Mouse (Mus musculus) limb, embryonic 13.5 days (tissue): ENCODE measurements around the gene Ctnna3. TPM values are rescaled to one million over a fixed set of nuclear protein-coding genes. Genes with fewer than 3 reads are reported as not detected.
"Not testable (repeated sequence)": the region's sequence is repeated elsewhere in the genome, so short reads cannot be mapped to it uniquely, and the experiment has no call there.

Experiments
- ATAC-seq: fragments of 200-750 bp; cut with Nextera tagmentation; 2 replicates; pipeline ENCODE4 v1.8.0; 2017; ENCODE audit warnings: low read depth, moderate number of reproducible peaks, moderate TSS enrichment; ENCODE audit not compliant: low FRiP score
- H3K27ac ChIP-seq: fragments of 300-500 bp; sonication (generic); 2 replicates; pipeline ENCODE4 v1.5.1; 2015; ENCODE audit warnings: inconsistent platforms, mild to moderate bottlenecking, moderate library complexity
- H3K27me3 ChIP-seq: fragments of 300-500 bp; sonication (generic); 2 replicates; pipeline ENCODE4 v1.6.1; 2015; ENCODE audit warnings: mild to moderate bottlenecking, inconsistent platforms
- H3K36me3 ChIP-seq: fragments of 300-500 bp; sonication (generic); 2 replicates; pipeline ENCODE4 v1.6.1; 2015; ENCODE audit warnings: inconsistent platforms, mild to moderate bottlenecking, moderate library complexity
- H3K4me1 ChIP-seq: fragments of 300-500 bp; sonication (generic); 2 replicates; pipeline ENCODE4 v1.6.1; 2015; ENCODE audit warnings: inconsistent platforms
- H3K4me2 ChIP-seq: fragments of 300-500 bp; sonication (generic); replicated peaks from 2 replicates; pipeline ENCODE4 v1.6.1; 2015; ENCODE audit warnings: inconsistent platforms, mild to moderate bottlenecking, moderate library complexity
- H3K4me3 ChIP-seq: fragments of 300-500 bp; sonication (generic); 2 replicates; pipeline ENCODE4 v1.5.1; 2015; ENCODE audit warnings: moderate library complexity, mild to moderate bottlenecking, inconsistent platforms
- H3K9ac ChIP-seq: fragments of 300-500 bp; sonication (generic); 2 replicates; pipeline ENCODE4 v1.6.1; 2015; ENCODE audit warnings: mild to moderate bottlenecking, inconsistent platforms
- H3K9me3 ChIP-seq: fragments of 300-500 bp; sonication (generic); 2 replicates; pipeline ENCODE4 v1.6.1; 2016; ENCODE audit warnings: inconsistent platforms
- WGBS: fragments of 180-500 bp; shearing (Covaris S2); methylation state at CpG from one replicate; pipeline ENCODE4 v1.1.7; 2015; 5-methylcytosine and 5-hydroxymethylcytosine counted together
- polyA plus RNA-seq: library from polyadenylated mRNA; unstranded; fragments of >200 nt; fragmentation: Nextera tagmentation; extraction: Ambion mirVana; gene quantifications from 2 replicates; pipeline ENCODE4 v1.2.1, GENCODE M21; 2015

Gene Ctnna3
- polyA plus RNA-seq, 1 experiment from 2014 or later, result 0.75 TPM

DNA sequence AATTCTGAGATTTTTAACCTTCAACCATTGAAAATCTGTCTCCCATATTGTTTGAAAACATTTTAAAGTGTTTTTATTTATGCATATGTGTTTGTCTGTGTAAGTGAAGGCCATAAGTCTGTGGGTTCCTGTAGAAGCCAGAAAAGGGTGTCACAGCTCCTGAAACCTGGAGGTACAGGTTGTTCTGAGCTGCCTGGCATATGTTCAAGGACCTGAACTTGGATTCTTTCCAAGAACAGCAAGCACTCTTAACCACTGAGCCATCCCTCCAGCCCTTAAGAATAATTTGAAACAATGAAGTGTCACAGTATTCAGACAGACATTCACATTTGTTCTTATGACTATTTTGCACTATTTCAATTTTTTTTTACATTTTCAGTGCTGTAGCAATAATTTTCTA is 1528.5 kb downstream of the Ctnna3 start:
- no peak overlapping the region for H3K27ac ChIP-seq
- H3K27me3 ChIP-seq, result no peaks in the 10 kb centered on the region
- no peak for ATAC-seq
- no peaks in the 10 kb centered on the region for H3K36me3 ChIP-seq
- no peak overlapping the region for H3K9ac ChIP-seq
- H3K9me3 ChIP-seq, result no peaks in the 10 kb centered on the region
- no peak overlapping the region for H3K4me2 ChIP-seq
- H3K4me3 ChIP-seq, result no peak overlapping the region
- H3K4me1 ChIP-seq, result no peaks in the 10 kb centered on the region

DNA sequence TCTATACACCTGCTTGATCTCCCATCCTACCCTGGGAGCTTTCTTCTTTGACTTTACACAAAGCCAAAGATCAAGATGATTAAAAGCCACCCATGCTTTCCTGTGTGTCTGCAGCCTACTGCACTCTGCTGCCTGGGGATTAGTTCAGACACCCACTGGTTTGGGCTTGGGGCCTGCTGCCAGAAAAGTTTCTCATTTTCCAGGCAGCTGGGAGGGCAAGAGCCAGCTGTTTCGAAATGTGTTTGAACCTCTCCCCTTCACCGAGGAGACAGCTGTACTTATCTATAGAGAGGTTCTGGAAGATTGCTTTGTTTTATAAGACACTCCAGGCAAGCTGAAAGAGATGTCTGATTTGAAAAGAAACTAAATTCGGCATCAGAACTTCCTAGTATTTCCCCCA is 1563.0 kb downstream of the Ctnna3 start:
- 61% methylated on average over 3 of the region's 3 CpGs for WGBS
- H3K4me1 ChIP-seq, result no peaks in the 10 kb centered on the region
- H3K27ac ChIP-seq, result no peak overlapping the region
- no peak for ATAC-seq
- no peaks in the 10 kb centered on the region for H3K9me3 ChIP-seq
- H3K9ac ChIP-seq, result no peak overlapping the region
- H3K36me3 ChIP-seq, result no peaks in the 10 kb centered on the region
- no peaks in the 10 kb centered on the region for H3K27me3 ChIP-seq
- H3K4me3 ChIP-seq, result no peak overlapping the region
- no peak overlapping the region for H3K4me2 ChIP-seq

DNA sequence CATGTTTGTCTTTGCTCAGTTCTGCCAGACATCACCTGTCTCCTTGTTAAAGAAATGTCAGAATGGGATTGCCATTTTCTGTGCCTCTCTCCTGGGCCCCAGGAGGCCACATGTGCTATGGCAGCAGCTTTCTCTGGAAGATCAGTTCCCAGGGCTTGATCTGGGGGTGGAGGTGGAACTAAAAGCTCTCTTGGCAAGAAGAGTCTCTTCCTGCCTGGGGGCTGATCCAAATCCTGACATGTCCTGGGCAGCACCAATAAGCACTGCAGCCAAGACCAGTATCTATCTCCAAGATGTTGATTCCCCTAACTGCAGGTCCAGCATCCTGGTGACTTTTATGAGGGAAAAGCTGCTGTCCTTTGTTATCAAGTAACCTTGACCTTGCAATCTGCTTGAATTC is 1583.6 kb downstream of the Ctnna3 start:
- Histone ChIP-seq H3K9ac (no peak overlapping the region), H3K4me2 (no peak overlapping the region), H3K36me3 (no peaks in the 10 kb centered on the region), H3K4me1 (no peaks in the 10 kb centered on the region), H3K27me3 (no peaks in the 10 kb centered on the region), H3K9me3 (no peaks in the 10 kb centered on the region), H3K4me3 (no peak overlapping the region), H3K27ac (no peak overlapping the region)
- ATAC-seq, result no peak

DNA sequence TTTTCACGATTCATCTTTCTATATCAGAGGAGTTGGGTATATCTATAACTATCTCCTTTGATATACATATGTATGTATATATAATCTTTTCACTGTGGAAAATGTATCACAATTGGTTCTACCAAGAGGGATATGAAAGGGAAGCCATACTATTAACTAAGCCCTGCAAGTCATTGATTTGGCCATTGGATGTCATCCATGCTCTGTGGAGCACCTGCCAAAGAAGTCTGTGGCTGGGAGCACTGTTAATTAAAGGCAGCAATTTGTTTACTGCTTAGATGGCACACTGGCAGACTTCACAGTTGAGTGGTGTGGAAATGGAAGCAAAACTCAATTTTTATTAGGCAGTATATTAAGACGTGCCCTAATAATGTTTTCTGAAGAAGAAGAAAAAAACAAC is 1592.8 kb downstream of the Ctnna3 start:
- Histone ChIP-seq H3K4me3 (no peak overlapping the region), H3K27me3 (no peaks in the 10 kb centered on the region), H3K4me1 (no peaks in the 10 kb centered on the region), H3K36me3 (no peaks in the 10 kb centered on the region), H3K27ac (no peak overlapping the region), H3K9me3 (no peaks in the 10 kb centered on the region), H3K4me2 (no peak overlapping the region), H3K9ac (no peak overlapping the region)
- WGBS, result 87% methylated on average over 2 of the region's 2 CpGs
- ATAC-seq, result no peak

DNA sequence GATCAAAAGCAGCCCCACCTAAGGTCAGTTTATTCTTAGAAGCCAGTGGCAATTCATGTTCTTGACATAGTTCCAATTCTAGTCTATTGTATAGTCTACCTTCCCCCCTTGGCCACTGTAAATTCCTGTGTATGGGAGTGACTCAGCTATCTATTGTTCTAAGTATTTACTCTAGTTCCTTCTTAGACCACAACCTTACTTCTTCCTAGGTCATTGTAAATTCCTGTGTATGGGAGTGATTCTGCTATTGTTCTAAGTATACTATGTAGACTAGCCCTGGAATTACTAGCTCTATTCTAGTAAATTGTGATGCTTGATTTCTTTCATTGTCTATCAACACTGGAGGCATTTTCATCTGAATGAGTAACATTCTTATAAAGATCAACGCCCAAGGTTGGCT is 1603.6 kb downstream of the Ctnna3 start:
- H3K27me3 ChIP-seq, H3K4me3 ChIP-seq, H3K4me1 ChIP-seq, H3K4me2 ChIP-seq, H3K36me3 ChIP-seq, H3K9ac ChIP-seq, ATAC-seq, H3K9me3 ChIP-seq, H3K27ac ChIP-seq: not testable (repeated sequence)
- WGBS, result 77% methylated on average over 1 of the region's 1 CpGs

Other genes with a start within 250 kb of the Ctnna3 start
- 2.6 TPM in 2 replicates for gene Mypn, start 226.1 kb upstream of the Ctnna3 start, polyA plus RNA-seq
- gene Herc4, start 186.3 kb upstream of the Ctnna3 start, polyA plus RNA-seq, result 37.8 and 38.7 TPM in 2 replicates
- 6.5 and 7.3 TPM in 2 replicates for gene Sirt1, start 48.4 kb upstream of the Ctnna3 start, polyA plus RNA-seq
- gene Dnajc12, start 47.7 kb upstream of the Ctnna3 start, polyA plus RNA-seq, result 12.0 and 12.8 TPM in 2 replicates
- not detected in 2 replicates for gene Gm7075, start 8.3 kb upstream of the Ctnna3 start, polyA plus RNA-seq